Mouse (Mus musculus): ENCODE measurements at regions not wholly inside any gene's neighbourhood (a gene's known extent, or its start where the extent isn't known, plus 50 kb on each side); places are given as distances from the start of the nearest gene placed in this dataset.
A peak's percentile ranks its signal among the peaks of the same experiment; 100 is the strongest.
"Not testable (repeated sequence)": the region's sequence is repeated elsewhere in the genome, so short reads cannot be mapped to it uniquely, and the experiment has no call there.

DNA sequence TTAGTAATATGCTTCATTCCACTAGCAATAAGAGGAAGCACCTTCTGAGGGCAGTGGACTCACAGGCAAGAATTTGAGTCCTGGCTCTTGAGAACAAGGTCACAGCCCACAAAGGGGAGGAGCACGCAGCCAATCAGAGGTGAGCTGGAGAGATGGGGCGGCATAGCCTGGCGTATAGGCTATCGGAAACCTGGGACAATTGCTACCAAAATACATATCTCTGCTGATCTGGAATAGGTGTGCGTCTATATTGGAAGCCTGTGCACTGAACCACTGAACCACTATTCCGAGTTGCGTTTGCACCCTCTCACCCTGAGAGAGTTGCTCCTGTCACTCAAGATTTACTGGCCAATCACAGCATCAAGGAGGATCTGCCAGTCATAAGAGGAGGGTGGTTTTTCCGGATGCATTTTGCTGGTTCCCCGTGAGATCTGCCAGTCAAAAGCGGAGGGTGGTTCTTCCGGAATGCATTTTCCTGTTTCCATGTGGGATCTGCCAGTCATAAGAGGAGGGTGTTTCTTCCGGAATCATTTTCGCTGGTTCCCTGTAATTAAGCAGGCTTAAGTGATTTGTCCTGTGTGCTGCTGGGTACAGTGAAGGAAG is 80.1 kb upstream of the Riok2 start:
- peak; percentile 80 to 82 for DNase-seq

DNA sequence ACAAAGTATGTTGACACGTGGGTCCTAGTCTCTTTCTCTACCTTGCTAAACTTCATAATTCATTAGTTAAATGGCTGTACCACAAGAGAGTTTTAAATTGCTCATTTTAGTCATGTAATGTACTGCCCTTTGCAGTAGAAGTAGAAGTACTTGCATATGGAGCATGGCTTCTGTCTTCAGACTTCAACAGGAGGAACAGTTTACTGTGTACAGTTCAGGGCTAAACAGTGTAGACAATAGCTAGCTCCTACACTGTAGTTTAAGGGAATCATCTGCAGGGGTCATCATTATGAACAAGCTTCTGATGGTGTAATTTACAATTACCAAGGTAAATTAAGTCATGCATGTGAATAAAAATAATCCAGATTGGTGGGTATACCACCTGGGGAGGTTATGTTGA is 79.1 kb upstream of the Riok2 start:
- not testable (repeated sequence) for DNase-seq

DNA sequence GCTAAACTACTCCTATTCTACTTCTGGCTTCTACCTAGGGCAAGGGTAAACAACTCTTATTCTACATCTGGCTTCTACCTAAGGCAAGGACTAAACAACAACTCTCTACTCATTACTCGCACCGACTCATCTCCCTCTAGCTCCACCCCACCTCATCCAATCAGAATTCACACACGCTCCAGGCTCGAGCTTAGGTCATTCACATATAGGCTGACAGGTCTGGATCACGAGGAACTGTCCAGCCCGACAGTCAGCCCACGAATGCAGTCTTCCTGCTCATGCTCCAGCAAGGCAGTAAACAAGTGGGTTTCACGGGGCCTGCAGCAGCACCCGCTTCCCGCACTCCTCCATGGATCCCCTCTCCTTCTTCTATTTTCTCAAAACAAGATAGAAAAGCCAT is 70.6 kb upstream of the Riok2 start:
- DNase-seq = not testable (repeated sequence)

Data from thymus, postnatal 36 days (tissue).